ENCODE assay signal across 18 mouse cellular contexts in the genomic region with DNA sequence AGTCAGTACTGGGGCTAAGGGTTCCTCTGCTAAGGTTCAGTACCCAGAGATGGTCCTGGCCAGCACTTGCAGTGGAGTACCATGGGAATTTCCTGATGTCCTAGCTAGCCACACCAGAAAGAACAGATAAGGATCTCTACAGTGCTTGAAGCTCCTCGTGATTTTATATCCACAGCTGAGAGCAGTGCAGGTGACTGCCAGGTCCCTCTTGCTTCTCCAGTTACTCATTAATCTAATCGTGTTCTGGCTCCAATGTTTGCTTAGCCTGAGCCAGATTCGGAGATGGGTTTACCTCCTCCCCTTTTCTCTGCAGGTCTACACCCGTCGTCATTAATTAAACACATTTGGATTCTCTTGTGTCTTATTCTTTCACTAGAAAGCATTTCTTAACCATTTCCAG.
A peak's percentile ranks its signal among the peaks of the same experiment; 100 is the strongest.
DNase-seq lines count a peak whose midpoint lies in the region; ATAC-seq and TF ChIP-seq lines count a peak whose summit lies in the region.
"Had no signal": no experiment of that assay in that cellular context is flagged by ENCODE, and none has a peak within 500 bp of the region (broad histone marks: within the 10 kb centered on the region; RNA-seq: fewer than 3 reads in every experiment).

No protein-coding gene starts in this region.

- H3K9ac ChIP-seq in lung, embryonic 16.5 days (ENCODE audit: low read length) = no peak overlapping the region
- no peak overlapping the region for H3K9ac ChIP-seq in liver, embryonic 12.5 days
- no peak overlapping the region for H3K9ac ChIP-seq in stomach, postnatal 0 days (ENCODE audit: low read length)
- H3K9ac ChIP-seq: embryonic facial prominence, embryonic 15.5 days; forebrain, embryonic 13.5 days had no signal

- 28% methylated on average over 5 of the region's 5 CpGs for WGBS in lung, embryonic 16.5 days
- 46% methylated on average over 5 of the region's 5 CpGs for WGBS in liver, embryonic 12.5 days (ENCODE audit: insufficient replicate concordance)
- WGBS in stomach, postnatal 0 days = 19% methylated on average over 5 of the region's 5 CpGs

- no peak overlapping the region for H3K27ac ChIP-seq in lung, embryonic 16.5 days (ENCODE audit: low read length)
- no peak overlapping the region for H3K27ac ChIP-seq in liver, embryonic 12.5 days
- H3K27ac ChIP-seq in stomach, postnatal 0 days (replicated peaks) = no peak overlapping the region
- H3K27ac ChIP-seq: embryonic facial prominence, embryonic 15.5 days; forebrain, embryonic 13.5 days; hindbrain, postnatal 0 days had no signal

- DNase-seq in cerebellum, postnatal 10 days = peak; percentile 18 to 19
- no peak for DNase-seq in lung, postnatal 14 days
- DNase-seq in stomach, postnatal 0 days (ENCODE audit: low spot score) = no peak
- no peak for DNase-seq in urinary bladder, adult 18-20 months (ENCODE audit: low spot score in 2 of 2)
- DNase-seq in layer of hippocampus, postnatal 36 days = no peak
- DNase-seq: adrenal gland, adult 8-10 months; gastrocnemius, postnatal 10 days; left cerebral cortex, postnatal 4 days; right cerebral cortex, postnatal 14 days; thymus, postnatal 4 days had no signal

- no peaks in the 10 kb centered on the region for H3K36me3 ChIP-seq in lung, embryonic 16.5 days (ENCODE audit: control insufficient read depth, insufficient read depth, low read length)
- H3K36me3 ChIP-seq in liver, embryonic 12.5 days = no peaks in the 10 kb centered on the region
- no peaks in the 10 kb centered on the region for H3K36me3 ChIP-seq in stomach, postnatal 0 days (ENCODE audit: control insufficient read depth, insufficient read depth, low read length)
- H3K36me3 ChIP-seq: embryonic facial prominence, embryonic 15.5 days had no signal

- H3K9me3 ChIP-seq in lung, embryonic 16.5 days (ENCODE audit: control insufficient read depth, low read length) = no peaks in the 10 kb centered on the region
- no peaks in the 10 kb centered on the region for H3K9me3 ChIP-seq in liver, embryonic 12.5 days (replicated peaks)
- H3K9me3 ChIP-seq in stomach, postnatal 0 days (ENCODE audit: control insufficient read depth, low read length) = no peaks in the 10 kb centered on the region
- H3K9me3 ChIP-seq: embryonic facial prominence, embryonic 15.5 days; forebrain, embryonic 13.5 days had no signal

- H3K4me2 ChIP-seq in lung, embryonic 16.5 days (ENCODE audit: low read depth, low read length) = no peak overlapping the region
- no peak overlapping the region for H3K4me2 ChIP-seq in liver, embryonic 12.5 days
- H3K4me2 ChIP-seq in stomach, postnatal 0 days (replicated peaks; ENCODE audit: low read depth) = no peak overlapping the region
- H3K4me2 ChIP-seq: embryonic facial prominence, embryonic 15.5 days; forebrain, embryonic 13.5 days; heart, embryonic 11.5 days had no signal

- ATAC-seq in cerebellum, adult (ENCODE audit: insufficient number of reproducible peaks, low FRiP score, low TSS enrichment) = no peak
- peak; percentile 83 for ATAC-seq in lung, embryonic 16.5 days (ENCODE audit: low read depth)
- peak; percentile 68 for ATAC-seq in liver, embryonic 12.5 days
- 0 out of 2 replicates have a peak, but pooled peaks have one; percentile 45 for ATAC-seq in stomach, postnatal 0 days (ENCODE audit: low FRiP score, low TSS enrichment)
- ATAC-seq: forebrain, embryonic 13.5 days; hindbrain, postnatal 0 days had no signal

- no peaks in the 10 kb centered on the region for H3K27me3 ChIP-seq in lung, embryonic 16.5 days (ENCODE audit: control insufficient read depth, insufficient read depth, low read depth, low read length)
- H3K27me3 ChIP-seq in liver, embryonic 12.5 days (replicated peaks) = no peaks in the 10 kb centered on the region
- no peaks in the 10 kb centered on the region for H3K27me3 ChIP-seq in stomach, postnatal 0 days (ENCODE audit: control insufficient read depth, insufficient read depth, low read length)
- H3K27me3 ChIP-seq: embryonic facial prominence, embryonic 15.5 days; forebrain, embryonic 13.5 days had no signal

- H3K4me3 ChIP-seq in lung, embryonic 16.5 days (ENCODE audit: low read length) = no peak overlapping the region
- no peak overlapping the region for H3K4me3 ChIP-seq in liver, embryonic 12.5 days
- H3K4me3 ChIP-seq in stomach, postnatal 0 days (ENCODE audit: low read depth, low read length) = no peak overlapping the region
- H3K4me3 ChIP-seq: embryonic facial prominence, embryonic 15.5 days; forebrain, embryonic 13.5 days; myocyte had no signal

- peaks cover 3% of the 10 kb centered on the region for H3K4me1 ChIP-seq in lung, embryonic 16.5 days (replicated peaks; ENCODE audit: control insufficient read depth, insufficient read depth, low read length)
- no peaks in the 10 kb centered on the region for H3K4me1 ChIP-seq in liver, embryonic 12.5 days
- H3K4me1 ChIP-seq in stomach, postnatal 0 days (replicated peaks; ENCODE audit: control insufficient read depth, insufficient read depth) = no peaks in the 10 kb centered on the region
- H3K4me1 ChIP-seq: embryonic facial prominence, embryonic 15.5 days had no signal

- no peak for TF ChIP-seq CTCF in stomach, postnatal 0 days (IDR thresholded peaks at IDR 0.05; ENCODE audit: low read depth)

- no peak for TF ChIP-seq EP300 in stomach, postnatal 0 days (optimal IDR thresholded peaks at IDR 0.05)

Comparison
In these comparisons a context has a peak if more than half of its experiments do, and no peak if none do; other contexts are left out.
1. DNase-seq: peak in cerebellum, postnatal 10 days (2 of 2); none in lung, postnatal 14 days (single experiment), stomach, postnatal 0 days (single experiment), urinary bladder, adult 18-20 months (0 of 2) and layer of hippocampus, postnatal 36 days (0 of 2).